Mouse (Mus musculus) limb, embryonic 14.5 days (tissue): Measurements from ENCODE around the gene Snx17. TPM values are rescaled to one million over a fixed set of nuclear protein-coding genes. Genes with fewer than 3 reads are reported as not detected.

Experiments
- ATAC-seq: fragments of 200-750 bp; cut with Nextera tagmentation; 2 replicates; pipeline ENCODE4 v1.8.0; 2017; ENCODE audit warnings: low read depth, moderate number of reproducible peaks, moderate TSS enrichment; ENCODE audit not compliant: low FRiP score
- DNase-seq: peaks from one replicate; pipeline ENCODE4 v3.0.0-alpha.2; 2015; ENCODE audit warnings: low spot score
- H3K27ac ChIP-seq: fragments of 300-500 bp; sonication (generic); replicated peaks from 2 replicates; pipeline ENCODE4 v1.5.1; 2014; ENCODE audit warnings: low read depth, mild to moderate bottlenecking, low read length, moderate library complexity, mixed read lengths
- H3K27me3 ChIP-seq: fragments of 300-500 bp; sonication (generic); 2 replicates; pipeline ENCODE4 v1.6.1; 2014; ENCODE audit warnings: low read length, mixed read lengths; ENCODE audit not compliant: control insufficient read depth, insufficient read depth
- H3K36me3 ChIP-seq: fragments of 300-500 bp; sonication (generic); 2 replicates; pipeline ENCODE4 v1.6.1; 2014; ENCODE audit warnings: mild to moderate bottlenecking, low read length, moderate library complexity, mixed read lengths; ENCODE audit not compliant: control insufficient read depth, insufficient read depth
- H3K4me1 ChIP-seq: fragments of 300-500 bp; sonication (generic); 2 replicates; pipeline ENCODE4 v1.6.1; 2014; ENCODE audit warnings: antibody characterized with exemption, low read length, mixed read lengths; ENCODE audit not compliant: control insufficient read depth, insufficient read depth
- H3K4me2 ChIP-seq: fragments of 300-500 bp; sonication (generic); replicated peaks from 2 replicates; pipeline ENCODE4 v1.6.1; 2014; ENCODE audit warnings: low read depth, mild to moderate bottlenecking, low read length, moderate library complexity; ENCODE audit not compliant: severe bottlenecking
- H3K4me3 ChIP-seq: fragments of 300-500 bp; sonication (generic); replicated peaks from 2 replicates; pipeline ENCODE4 v1.5.1; 2014; ENCODE audit warnings: low read length
- H3K9ac ChIP-seq: fragments of 300-500 bp; sonication (generic); 2 replicates; pipeline ENCODE4 v1.6.1; 2014; ENCODE audit warnings: mild to moderate bottlenecking, low read depth, low read length, moderate library complexity; ENCODE audit not compliant: severe bottlenecking
- H3K9me3 ChIP-seq: fragments of 300-500 bp; sonication (generic); 2 replicates; pipeline ENCODE4 v1.6.1; 2016; ENCODE audit warnings: low read length; ENCODE audit not compliant: control insufficient read depth
- POLR2A ChIP-seq: fragments of 200-500 bp; IDR thresholded peaks from 2 replicates; pipeline ENCODE4 v1.8.0; 2012; ENCODE audit warnings: inconsistent platforms, mild to moderate bottlenecking, moderate library complexity, borderline replicate concordance; ENCODE audit not compliant: insufficient read depth, insufficient read length; ENCODE audit errors: extremely low read depth
- WGBS: fragments of 180-500 bp; shearing (Covaris S2); extraction: QIAGEN DNeasy Blood & Tissue Kit; methylation state at CpG from one replicate; pipeline ENCODE4 v1.1.7; 2014; 5-methylcytosine and 5-hydroxymethylcytosine counted together
- polyA plus RNA-seq, 2 experiments: library from polyadenylated mRNA; depleted of rRNA in 1 of 2; stranded (reverse) in 1 of 2; unstranded in 1 of 2; fragments of >200 nt; fragmentation: Nextera tagmentation in 1 of 2; extraction: Ambion mirVana in 1 of 2; gene quantifications; 2 replicates each; pipeline versions ENCODE4 v1.2.1 to v1.2.3; 2012 to 2014

Snx17 gene
- polyA plus RNA-seq (2012; rRNA removed) (108 and 120 TPM in 2 replicates), polyA plus RNA-seq (2014; fragmentation: Nextera tagmentation; extraction: Ambion mirVana) (139 and 144 TPM in 2 replicates)

DNA sequence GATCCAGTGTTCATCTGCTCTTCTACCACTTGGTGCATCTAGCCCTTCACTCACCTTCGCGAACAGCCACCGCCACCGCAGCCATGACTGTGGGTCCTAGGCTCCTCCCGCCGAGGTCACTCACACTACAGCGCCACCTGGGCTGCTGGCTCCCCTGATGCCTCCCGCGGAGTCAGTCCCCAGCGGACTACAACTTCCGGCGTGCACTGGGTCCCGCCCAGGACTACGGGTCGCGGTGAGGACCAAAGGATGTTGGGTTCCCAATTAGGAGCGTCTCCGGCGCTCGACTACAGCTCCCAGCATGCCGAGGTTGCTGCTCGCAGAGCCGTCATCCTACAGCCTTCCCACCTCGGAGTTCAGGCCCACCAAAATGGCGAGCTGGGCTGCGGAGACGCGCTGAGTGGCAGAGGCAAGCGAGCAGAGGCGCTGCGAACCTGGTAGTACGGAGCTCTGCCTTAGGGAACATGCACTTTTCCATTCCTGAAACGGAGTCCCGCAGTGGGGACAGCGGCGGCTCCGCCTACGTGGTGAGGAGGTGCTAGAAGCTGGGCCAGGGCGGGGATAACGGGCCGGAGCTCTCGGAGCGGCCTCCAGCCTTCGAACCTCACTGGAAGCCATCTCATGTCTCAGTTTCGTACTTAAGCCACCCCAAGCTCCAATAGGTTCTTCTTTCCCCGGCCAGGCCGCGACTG, at the start of gene Snx17, which contains the start of gene Eif2b4:
Snx17 (plus strand) TSS at position 289 of the 692 bp plus-strand sequence.
Eif2b4 (minus strand) TSS at position 492 of the 692 bp plus-strand sequence.
- ATAC-seq, result peak; percentile 97
- H3K4me1 ChIP-seq, result peaks cover 16% of the 10 kb centered on the region
- peak within 1 kb of the TSS; percentile 91 for H3K4me2 ChIP-seq
- peak within 1 kb of the TSS; percentile 91 for H3K4me3 ChIP-seq
- TF ChIP-seq POLR2A, result 0 out of 2 replicates have a peak, but pooled peaks have one; percentile 20
- H3K36me3 ChIP-seq, result peaks cover 70% of the 10 kb centered on the region
- peak within 1 kb of the TSS; percentile 92 for H3K9ac ChIP-seq
- H3K27ac ChIP-seq, result peak within 1 kb of the TSS; percentile 82
- DNase-seq, result peak; percentile 99
- no peaks in the 10 kb centered on the region for H3K27me3 ChIP-seq
- H3K9me3 ChIP-seq, result no peaks in the 10 kb centered on the region
- under 1% methylated on average over 48 of the region's 48 CpGs for WGBS

DNA sequence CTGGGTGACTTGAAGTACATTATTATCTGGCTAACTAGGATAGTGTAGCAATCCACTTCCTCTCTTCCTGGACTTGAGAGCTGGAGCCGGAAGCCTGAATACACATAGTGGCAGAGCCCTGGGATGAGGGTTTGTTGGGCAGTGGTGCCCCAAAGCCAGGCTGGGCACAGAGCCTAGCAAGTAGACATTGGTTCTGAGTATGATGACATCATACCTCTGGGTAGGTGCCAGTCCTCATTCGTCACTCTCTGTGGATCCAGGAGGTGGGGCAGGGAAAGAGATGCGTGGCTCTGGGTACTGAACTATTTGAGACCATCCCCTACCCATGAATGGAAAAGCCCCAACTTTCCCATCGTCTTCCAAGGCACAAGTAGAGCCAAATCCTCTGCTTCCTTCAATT, 43.2 kb upstream of the Snx17 start:
- peaks cover 20% of the 10 kb centered on the region for H3K36me3 ChIP-seq
- H3K9ac ChIP-seq, result no peak overlapping the region
- 91% methylated on average over 4 of the region's 4 CpGs for WGBS
- H3K27ac ChIP-seq, result no peak overlapping the region
- H3K4me3 ChIP-seq, result no peak overlapping the region
- no peaks in the 10 kb centered on the region for H3K9me3 ChIP-seq
- TF ChIP-seq POLR2A, result no peak
- peaks cover 4% of the 10 kb centered on the region; the same call in 1 of the 2 replicates for H3K4me1 ChIP-seq
- H3K4me2 ChIP-seq, result no peak overlapping the region
- ATAC-seq (no peak), DNase-seq (no peak)
- no peaks in the 10 kb centered on the region for H3K27me3 ChIP-seq

DNA sequence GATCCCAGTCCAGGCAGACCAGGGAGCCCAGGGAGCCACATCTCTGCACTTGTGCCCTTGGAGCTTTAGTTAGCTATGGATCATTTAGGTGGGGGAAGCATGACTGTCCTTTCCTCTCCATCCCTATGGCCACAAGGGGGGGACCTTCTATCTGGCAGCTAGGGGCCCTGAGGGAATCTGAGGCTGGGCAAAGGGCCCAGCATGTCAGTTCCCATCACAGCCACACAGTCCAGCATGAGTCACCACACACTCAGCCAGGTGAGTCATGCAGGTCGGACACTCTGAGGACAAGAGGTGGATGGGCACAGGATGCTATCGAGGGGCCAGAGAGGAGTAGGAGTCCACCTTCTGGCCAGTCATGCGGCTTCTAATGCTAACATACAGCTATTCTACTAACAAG, 41.3 kb upstream of the Snx17 start:
- no peak overlapping the region for H3K9ac ChIP-seq
- peaks cover 23% of the 10 kb centered on the region; the same call in 1 of the 2 replicates for H3K36me3 ChIP-seq
- H3K27me3 ChIP-seq, result no peaks in the 10 kb centered on the region
- H3K4me2 ChIP-seq, result no peak overlapping the region
- no peak overlapping the region for H3K27ac ChIP-seq
- 91% methylated on average over 3 of the region's 3 CpGs for WGBS
- H3K4me3 ChIP-seq, result no peak overlapping the region
- no peak for TF ChIP-seq POLR2A
- H3K4me1 ChIP-seq, result peaks cover 5% of the 10 kb centered on the region; the same call in 1 of the 2 replicates
- ATAC-seq (no peak), DNase-seq (no peak)
- H3K9me3 ChIP-seq, result no peaks in the 10 kb centered on the region

DNA sequence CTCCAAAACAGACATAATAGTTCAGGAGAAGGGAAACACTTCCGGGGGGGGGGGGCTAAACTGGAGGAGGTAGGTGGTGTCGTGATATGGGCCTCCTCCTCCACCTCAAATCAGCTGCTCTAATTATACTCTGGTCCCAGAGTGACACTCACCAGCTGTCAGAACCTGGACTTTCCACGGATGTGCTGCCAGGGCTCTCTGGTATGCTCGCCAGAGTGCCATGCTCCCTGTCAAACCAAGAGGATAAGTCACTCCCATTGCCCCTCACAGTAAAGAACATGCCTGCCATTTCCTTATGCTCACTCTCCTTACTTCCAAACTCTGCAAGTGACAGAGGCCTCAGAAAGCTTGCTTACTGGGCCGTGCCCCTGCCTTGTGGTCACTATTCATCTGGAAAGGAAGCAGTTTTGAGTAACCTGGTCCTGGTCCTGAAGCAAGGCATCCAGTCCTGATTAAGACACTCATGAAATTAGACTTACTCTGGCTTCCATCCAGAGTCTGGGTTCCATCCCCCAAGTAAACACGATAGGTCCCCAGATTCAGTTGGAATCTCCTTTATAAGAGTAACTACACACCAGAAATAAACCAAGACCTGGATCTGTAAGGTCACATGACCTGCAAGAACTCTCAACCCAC, 39.4 kb upstream of the Snx17 start:
- WGBS, result 46% methylated on average over 6 of the region's 6 CpGs
- peaks cover 5% of the 10 kb centered on the region; the same call in 1 of the 2 replicates for H3K4me1 ChIP-seq
- ATAC-seq (no peak), DNase-seq (no peak)
- TF ChIP-seq POLR2A, result no peak
- H3K4me2 ChIP-seq, result peak overlapping the region; percentile 60
- H3K9me3 ChIP-seq, result no peaks in the 10 kb centered on the region
- peak overlapping the region; percentile 51 for H3K4me3 ChIP-seq
- peaks cover 30% of the 10 kb centered on the region for H3K36me3 ChIP-seq
- no peaks in the 10 kb centered on the region for H3K27me3 ChIP-seq
- H3K27ac ChIP-seq, result no peak overlapping the region
- peak overlapping the region; percentile 53 for H3K9ac ChIP-seq

DNA sequence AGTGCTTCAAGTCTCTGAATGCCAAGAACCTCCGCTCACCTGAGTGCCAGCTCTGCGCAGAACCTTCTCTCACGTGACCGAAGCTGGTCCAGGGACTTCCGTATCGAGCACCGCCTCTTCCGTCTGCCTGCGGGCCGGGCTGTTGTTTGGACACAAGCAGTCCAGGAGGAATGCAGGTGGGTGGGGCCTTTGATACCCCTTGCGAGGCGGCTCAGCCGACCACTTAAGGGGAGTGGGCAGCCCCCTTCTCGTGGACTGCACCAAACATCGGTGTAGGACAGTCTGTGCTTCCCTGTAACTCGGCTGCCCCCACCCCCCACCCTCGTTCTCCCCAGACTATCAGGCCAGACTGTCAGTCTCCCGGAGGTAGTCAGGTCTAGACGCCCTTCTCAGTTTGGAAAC, 38.9 kb upstream of the Snx17 start, which contains the start of gene Mpv17:
Mpv17 (minus strand) TSS at position 100 of the 402 bp plus-strand sequence.
- peaks cover 35% of the 10 kb centered on the region for H3K36me3 ChIP-seq
- H3K9ac ChIP-seq, result peak within 1 kb of the TSS; percentile 53
- ATAC-seq (peak; percentile 94), DNase-seq (peak; percentile 86)
- no peaks in the 10 kb centered on the region for H3K27me3 ChIP-seq
- TF ChIP-seq POLR2A, result peak; percentile 79; the same call in 1 of the 2 replicates
- H3K27ac ChIP-seq, result peak within 1 kb of the TSS; percentile 67
- H3K4me1 ChIP-seq, result peaks cover 5% of the 10 kb centered on the region; the same call in 1 of the 2 replicates
- WGBS, result 2% methylated on average over 19 of the region's 19 CpGs
- H3K4me3 ChIP-seq, result peak within 1 kb of the TSS; percentile 51
- H3K4me2 ChIP-seq, result peak within 1 kb of the TSS; percentile 60
- no peaks in the 10 kb centered on the region for H3K9me3 ChIP-seq
